Mouse (Mus musculus) intestine, postnatal 0 days (tissue): ENCODE measurements around the gene Aqr. TPM values are rescaled to one million over a fixed set of nuclear protein-coding genes. Genes with fewer than 3 reads are reported as not detected.
A peak's percentile ranks its signal among the peaks of the same experiment; 100 is the strongest.

Source experiments
- ATAC-seq: fragments of 200-750 bp; cut with Nextera tagmentation; 2 replicates; pipeline ENCODE4 v1.8.0; 2017; ENCODE audit warnings: mild to moderate bottlenecking, moderate TSS enrichment, moderate library complexity
- H3K27ac ChIP-seq: fragments of 300-500 bp; sonication (generic); 2 replicates; pipeline ENCODE4 v1.5.1; 2014; ENCODE audit warnings: mild to moderate bottlenecking, low read depth, low read length, moderate library complexity
- H3K27me3 ChIP-seq: fragments of 300-500 bp; sonication (generic); replicated peaks from 2 replicates; pipeline ENCODE4 v1.6.1; 2014; ENCODE audit warnings: low read length, mixed read lengths; ENCODE audit not compliant: control insufficient read depth, insufficient read depth
- H3K36me3 ChIP-seq: fragments of 300-500 bp; sonication (generic); 2 replicates; pipeline ENCODE4 v1.6.1; 2014; ENCODE audit warnings: mild to moderate bottlenecking, moderate library complexity; ENCODE audit not compliant: control insufficient read depth, insufficient read depth
- H3K4me1 ChIP-seq: fragments of 300-500 bp; sonication (generic); replicated peaks from 2 replicates; pipeline ENCODE4 v1.6.1; 2014; ENCODE audit warnings: antibody characterized with exemption, low read length, mixed read lengths; ENCODE audit not compliant: control insufficient read depth, insufficient read depth
- H3K4me2 ChIP-seq: fragments of 300-500 bp; sonication (generic); replicated peaks from 2 replicates; pipeline ENCODE4 v1.6.1; 2014; ENCODE audit warnings: low read depth, mild to moderate bottlenecking, moderate library complexity
- H3K4me3 ChIP-seq: fragments of 300-500 bp; sonication (generic); 2 replicates; pipeline ENCODE4 v1.5.1; 2014; ENCODE audit warnings: low read depth, low read length
- H3K9ac ChIP-seq: fragments of 300-500 bp; sonication (generic); 2 replicates; pipeline ENCODE4 v1.6.1; 2014; ENCODE audit warnings: mild to moderate bottlenecking, low read depth, low read length
- H3K9me3 ChIP-seq: fragments of 300-500 bp; sonication (generic); 2 replicates; pipeline ENCODE4 v1.6.1; 2016; ENCODE audit warnings: mixed run types; ENCODE audit not compliant: control insufficient read depth
- CTCF ChIP-seq: sonication (generic); IDR thresholded peaks from 2 replicates; pipeline ENCODE4 v1.5.1; 2016; ENCODE audit warnings: low read depth, mild to moderate bottlenecking, control low read depth, antibody characterized with exemption, moderate library complexity
- WGBS: fragments of 180-500 bp; shearing (Covaris S2); extraction: QIAGEN DNeasy Blood & Tissue Kit; methylation state at CpG from one replicate; pipeline ENCODE4 v1.1.7; 2014; 5-methylcytosine and 5-hydroxymethylcytosine counted together
- polyA plus RNA-seq: library from polyadenylated mRNA; unstranded; fragments of >200 nt; fragmentation: Nextera tagmentation; extraction: Ambion mirVana; gene quantifications from 2 replicates; pipeline ENCODE4 v1.2.1, GENCODE M21; 2015

Gene Aqr
- polyA plus RNA-seq, 1 experiment from 2014 or later, result 26.7 TPM

DNA sequence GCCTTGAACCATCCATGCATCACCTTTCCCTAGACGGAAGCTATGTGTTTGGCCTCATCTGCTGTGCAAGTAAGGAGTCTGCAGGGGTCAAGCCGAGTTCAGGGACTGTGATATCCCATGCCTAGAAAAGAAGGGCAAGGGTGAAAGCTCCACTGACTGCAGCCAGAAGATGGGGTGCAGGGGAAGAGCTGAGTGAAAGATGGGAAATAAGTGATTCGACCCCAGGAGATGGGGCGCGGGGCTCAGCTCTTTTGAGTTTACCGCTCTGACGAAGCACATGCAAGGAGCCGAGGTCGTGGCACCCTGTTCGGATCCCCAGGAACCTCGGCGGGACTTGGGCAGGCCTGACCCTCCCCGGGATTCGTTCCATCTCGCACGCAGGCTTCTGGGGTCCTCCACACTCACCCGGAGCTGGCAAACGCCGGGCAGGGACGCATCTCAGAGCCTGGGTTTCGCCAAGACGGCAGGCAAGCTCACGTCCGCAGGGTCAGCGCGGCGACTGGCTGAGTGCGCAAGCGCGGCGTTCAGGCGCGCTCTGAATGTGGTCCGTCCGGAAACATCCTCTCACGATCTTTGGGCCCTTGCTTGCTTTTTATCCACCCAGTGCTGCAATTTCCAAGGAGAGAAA is 14.2 kb upstream of the Aqr start, which contains the start of gene Zfp770:
Gene Zfp770, minus strand, starts transcription at position 538 of the 628 bp plus-strand sequence.
- peak within 1 kb of the TSS; percentile 76 for H3K4me3 ChIP-seq
- peak within 1 kb of the TSS; percentile 51; the same call in 1 of the 2 replicates for H3K27ac ChIP-seq
- no peaks in the 10 kb centered on the region for H3K9me3 ChIP-seq
- H3K36me3 ChIP-seq, result no peaks in the 10 kb centered on the region; the same call in 1 of the 2 replicates
- TF ChIP-seq CTCF, result no peak
- no peaks in the 10 kb centered on the region for H3K27me3 ChIP-seq
- peak within 1 kb of the TSS; percentile 83 for H3K4me2 ChIP-seq
- peak; percentile 93 for ATAC-seq
- H3K4me1 ChIP-seq, result no peaks in the 10 kb centered on the region
- WGBS, result under 1% methylated on average over 36 of the region's 36 CpGs
- peak within 1 kb of the TSS; percentile 82 for H3K9ac ChIP-seq

DNA sequence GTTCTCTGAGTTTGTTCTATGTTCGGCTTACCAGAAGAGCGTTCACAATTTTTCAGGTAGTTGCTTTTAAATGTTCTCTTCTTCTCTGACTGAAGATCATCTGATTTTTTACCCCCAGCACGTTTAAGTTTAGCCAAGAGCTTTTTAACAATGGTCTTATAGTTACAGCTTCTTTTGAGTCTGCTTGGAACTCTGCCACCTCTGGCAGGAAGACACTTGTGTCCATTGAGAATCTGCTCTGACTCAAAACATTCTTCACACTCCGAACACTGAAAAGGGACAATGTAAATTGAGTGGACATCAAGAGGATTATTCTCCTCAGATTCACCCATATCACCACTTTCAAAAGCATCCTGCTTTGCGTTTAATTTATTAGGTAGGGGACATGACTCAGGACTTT is 9.6 kb upstream of the Aqr start:
- no peak for ATAC-seq
- H3K36me3 ChIP-seq, result peaks cover 7% of the 10 kb centered on the region; the same call in 1 of the 2 replicates

DNA sequence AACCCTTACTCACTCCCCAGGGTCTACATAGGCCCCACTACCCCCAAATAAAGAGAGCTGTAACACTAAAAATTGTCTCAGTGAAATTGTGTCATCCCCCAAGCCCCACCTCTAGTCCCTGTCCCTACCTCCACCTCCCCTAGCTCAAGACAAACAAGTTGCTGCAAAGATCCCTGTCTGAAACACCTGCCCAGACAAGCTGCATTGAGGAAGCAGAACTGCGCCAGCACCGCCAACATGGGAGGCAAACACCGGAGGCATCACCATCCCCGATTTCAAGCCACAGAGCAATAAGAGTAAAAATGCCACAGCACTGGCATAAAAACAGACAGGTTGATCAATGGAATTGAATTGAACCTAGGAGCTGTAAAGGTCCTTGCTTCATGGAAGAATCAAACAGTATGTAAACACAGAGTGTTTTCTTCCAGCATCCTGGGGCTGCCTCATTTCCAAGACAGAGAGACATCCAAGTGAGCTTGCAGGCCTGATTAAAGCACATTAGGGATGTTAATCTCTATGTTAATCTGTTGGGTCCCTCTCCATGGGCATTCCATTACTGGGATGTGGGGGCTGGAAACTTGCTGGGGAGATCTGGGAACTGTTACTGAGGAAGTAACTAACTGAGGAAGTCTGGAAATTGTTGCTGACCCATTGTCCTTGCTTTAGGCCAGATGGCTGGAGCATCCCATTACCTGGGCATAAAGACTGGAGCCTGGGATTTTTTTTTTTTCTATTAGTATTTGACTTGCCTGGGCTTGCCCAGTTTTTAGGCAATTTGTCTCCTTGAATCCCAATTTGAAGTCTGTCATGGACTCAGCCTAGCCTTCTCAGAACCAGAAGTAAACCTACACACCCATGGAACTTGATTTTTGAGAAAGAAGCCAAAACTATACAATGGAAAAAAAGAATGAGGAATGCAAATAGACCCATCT is 8.8 kb downstream of the Aqr start:
- Histone ChIP-seq H3K4me3 (no peak overlapping the region), H3K36me3 (no peaks in the 10 kb centered on the region), H3K9ac (no peak overlapping the region), H3K4me1 (no peaks in the 10 kb centered on the region), H3K9me3 (no peaks in the 10 kb centered on the region), H3K27me3 (no peaks in the 10 kb centered on the region), H3K27ac (no peak overlapping the region), H3K4me2 (no peak overlapping the region)
- no peak for TF ChIP-seq CTCF
- WGBS, result 51% methylated on average over 4 of the region's 4 CpGs
- ATAC-seq, result no peak

More for the DNA sequence above, 9.6 kb upstream of the Aqr start:
- no peak for TF ChIP-seq CTCF
- Histone ChIP-seq H3K9me3 (no peaks in the 10 kb centered on the region), H3K9ac (no peak overlapping the region), H3K4me2 (no peak overlapping the region), H3K27me3 (no peaks in the 10 kb centered on the region), H3K4me3 (no peak overlapping the region), H3K4me1 (no peaks in the 10 kb centered on the region), H3K27ac (no peak overlapping the region)
- 85% methylated on average over 5 of the region's 5 CpGs for WGBS

DNA sequence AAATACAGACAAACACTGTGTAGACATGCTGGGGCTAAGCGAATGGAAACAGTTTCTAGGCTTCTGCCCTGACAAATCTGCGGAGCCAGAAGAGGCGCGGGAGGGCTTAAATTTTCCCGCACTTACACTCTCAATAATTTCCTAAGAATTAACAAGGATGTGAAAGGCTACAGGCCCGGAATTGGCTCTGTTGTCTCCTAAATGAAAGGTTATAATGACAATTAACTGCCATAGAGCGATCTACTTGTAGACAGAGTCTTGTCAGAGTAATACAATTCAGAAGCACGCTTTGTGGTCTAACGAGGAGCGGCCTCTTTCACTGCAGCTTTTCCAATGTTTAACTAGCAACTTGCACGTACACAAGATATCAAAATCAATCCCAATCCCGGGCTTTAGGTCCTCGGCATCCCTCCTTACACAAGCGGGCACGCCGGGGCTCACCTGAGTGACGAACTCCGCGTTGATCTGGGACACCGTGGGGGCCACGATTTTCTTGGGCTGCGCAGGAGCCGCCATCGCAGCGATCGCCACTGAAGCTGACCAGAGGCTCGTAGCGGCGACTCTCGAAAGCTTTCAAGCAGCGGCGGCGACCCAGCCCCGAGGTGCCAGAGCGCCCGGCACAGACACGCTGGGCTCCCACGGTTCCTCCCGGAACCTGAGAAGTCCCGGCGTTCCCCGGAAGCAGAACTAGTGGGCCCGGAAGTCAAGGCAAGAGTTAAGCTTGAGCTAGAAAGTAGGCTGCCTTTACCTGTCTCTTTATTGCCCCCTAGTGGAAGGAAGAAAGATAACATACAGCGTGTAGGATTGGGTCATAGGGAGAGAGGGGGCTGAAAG is 12.0 kb downstream of the Aqr start:
- H3K9me3 ChIP-seq, result no peaks in the 10 kb centered on the region

GRCm38 (mm10) chr2:114173248-114173647 is 13.6 kb downstream of the Aqr start:
- Histone ChIP-seq H3K9ac (no peak overlapping the region), H3K27me3 (no peaks in the 10 kb centered on the region), H3K4me1 (no peaks in the 10 kb centered on the region), H3K4me3 (no peak overlapping the region), H3K27ac (no peak overlapping the region), H3K9me3 (no peaks in the 10 kb centered on the region), H3K36me3 (peaks cover 17% of the 10 kb centered on the region), H3K4me2 (no peak overlapping the region)
- ATAC-seq, result no peak
- no peak for TF ChIP-seq CTCF

More for the DNA sequence above, 12.0 kb downstream of the Aqr start:
- peak; percentile 94 for TF ChIP-seq CTCF
- under 1% methylated on average over 44 of the region's 44 CpGs for WGBS
- Histone ChIP-seq H3K27ac (no peak overlapping the region), H3K4me3 (peak overlapping the region; percentile 98), H3K9ac (peak overlapping the region; percentile 87), H3K4me1 (no peaks in the 10 kb centered on the region), H3K4me2 (peak overlapping the region; percentile 85), H3K27me3 (no peaks in the 10 kb centered on the region), H3K36me3 (peaks cover 12% of the 10 kb centered on the region)
- peak; percentile 96 for ATAC-seq
